Mouse (Mus musculus): ENCODE measurements around the gene Lpp. TPM values are rescaled to one million over a fixed set of nuclear protein-coding genes. Genes with fewer than 3 reads are reported as not detected.

The Lpp gene
- total and polyA plus RNA-seq, 3 experiments, result 0.64 to 1.2 (median 0.68) TPM

GRCm38 (mm10) chr16:24451123-24451522 is 57.8 kb downstream of the Lpp start:
- no peaks in the 10 kb centered on the region for H3K9me3 ChIP-seq (replicated peaks; ENCODE audit: low read length)
- no peaks in the 10 kb centered on the region for H3K27me3 ChIP-seq (replicated peaks)
- in situ Hi-C loops (cut with MboI; ENCODE audit: low pct_ligation_motif_present, low pct_unique_long_range_greater_than_20kb, low sequenced_read_pairs), result no loop called here
- peaks cover 3 to 22% of the 10 kb centered on the region in 2 experiments for H3K4me1 ChIP-seq (ENCODE audit: control insufficient read depth in 1 of 2, insufficient read depth in 2 of 2)
- H3K4me3 ChIP-seq (replicated peaks in 1 of 3; ENCODE audit: low read depth in 2 of 3, low read length in 2 of 3, poor library complexity in 1 of 3), result no peak overlapping the region
- no peak overlapping the region for H3K4me2 ChIP-seq (ENCODE audit: insufficient read depth, low read depth, poor library complexity, severe bottlenecking)
- peaks cover 0 to 2% of the 10 kb centered on the region in 2 experiments for H3K36me3 ChIP-seq (replicated peaks in 1 of 2; ENCODE audit: control insufficient read depth in 1 of 2, insufficient read depth in 1 of 2, low read length in 1 of 2)
- dilution Hi-C loops (cut with MboI; ENCODE audit: extremely low pct_ligation_motif_present, extremely low pct_unique_long_range_greater_than_20kb, low sequenced_read_pairs), result no loop called here
- H3K9ac ChIP-seq (ENCODE audit: insufficient read depth, low read depth), result no peak overlapping the region
- no peak for DNase-seq (ENCODE audit: extremely low read depth)
- no peaks in the 10 kb centered on the region for H3K79me2 ChIP-seq (replicated peaks; ENCODE audit: control insufficient read depth, extremely low read depth, insufficient read depth, poor library complexity, severe bottlenecking)
- TF ChIP-seq SIN3A (IDR thresholded peaks at IDR 0.05; ENCODE audit: low read length), result no peak
- no peak for TF ChIP-seq PAX5 (IDR thresholded peaks at IDR 0.05; ENCODE audit: low read length)
- no peak for TF ChIP-seq MAX (IDR thresholded peaks at IDR 0.05; ENCODE audit: low read length)
- TF ChIP-seq KAT2A (IDR thresholded peaks at IDR 0.05; ENCODE audit: insufficient replicate concordance, low read length), result no peak
- TF ChIP-seq NRF1 (IDR thresholded peaks at IDR 0.05; ENCODE audit: low read depth, low read length), result no peak
- TF ChIP-seq BHLHE40 (IDR thresholded peaks at IDR 0.05; ENCODE audit: low read depth, low read length), result no peak
- no peak for TF ChIP-seq ZKSCAN1 (IDR thresholded peaks at IDR 0.05; ENCODE audit: borderline replicate concordance, low read depth, low read length)
- TF ChIP-seq IRF4 (IDR thresholded peaks at IDR 0.05; ENCODE audit: low read depth, low read length), result no peak
- no peak for TF ChIP-seq CTCF (conservative IDR thresholded peaks at IDR 0.05 in 1 of 2, IDR thresholded peaks at IDR 0.05 in 1 of 2; ENCODE audit: low read depth in 2 of 2, low read length in 2 of 2)
- TF ChIP-seq NELFE (IDR thresholded peaks at IDR 0.05; ENCODE audit: low read depth, low read length), result no peak
- no peak for TF ChIP-seq ZC3H11A (IDR thresholded peaks at IDR 0.05; ENCODE audit: low read depth, low read length)
- TF ChIP-seq RAD21 (IDR thresholded peaks at IDR 0.05; ENCODE audit: low read depth, low read length), result no peak
- TF ChIP-seq CHD2 (IDR thresholded peaks at IDR 0.05; ENCODE audit: low read length), result no peak
- no peak for TF ChIP-seq POLR2A (IDR thresholded peaks at IDR 0.05; ENCODE audit: low read depth, low read length)
- no peak for TF ChIP-seq E2F4 (IDR thresholded peaks at IDR 0.05; ENCODE audit: insufficient replicate concordance, low read depth, low read length)
- H3K27ac ChIP-seq (ENCODE audit: insufficient read depth, low read depth), result no peak overlapping the region

GRCm38 (mm10) chr16:24453536-24453935 is 60.2 kb downstream of the Lpp start:
- Histone ChIP-seq H3K36me3 (replicated peaks in 1 of 2; ENCODE audit: control insufficient read depth in 1 of 2, insufficient read depth in 1 of 2, low read length in 1 of 2) (no peaks in the 10 kb centered on the region), H3K4me1 (ENCODE audit: control insufficient read depth in 1 of 2, insufficient read depth in 2 of 2) (peaks cover 0 to 2% of the 10 kb centered on the region in 2 experiments; a peak in 2 of 4 replicates), H3K4me2 (ENCODE audit: insufficient read depth, low read depth, poor library complexity, severe bottlenecking) (no peak overlapping the region), H3K27ac (ENCODE audit: insufficient read depth, low read depth) (no peak overlapping the region), H3K4me3 (replicated peaks in 1 of 3; ENCODE audit: low read depth in 2 of 3, low read length in 2 of 3, poor library complexity in 1 of 3) (no peak overlapping the region), H3K27me3 (replicated peaks) (no peaks in the 10 kb centered on the region), H3K9me3 (replicated peaks; ENCODE audit: low read length) (no peaks in the 10 kb centered on the region), H3K9ac (ENCODE audit: insufficient read depth, low read depth) (no peak overlapping the region), H3K79me2 (replicated peaks; ENCODE audit: control insufficient read depth, extremely low read depth, insufficient read depth, poor library complexity, severe bottlenecking) (no peaks in the 10 kb centered on the region)
- TF ChIP-seq MAX (IDR thresholded peaks at IDR 0.05; ENCODE audit: low read length) (no peak), CHD2 (IDR thresholded peaks at IDR 0.05; ENCODE audit: low read length) (no peak), NELFE (IDR thresholded peaks at IDR 0.05; ENCODE audit: low read depth, low read length) (no peak), E2F4 (IDR thresholded peaks at IDR 0.05; ENCODE audit: insufficient replicate concordance, low read depth, low read length) (no peak), KAT2A (IDR thresholded peaks at IDR 0.05; ENCODE audit: insufficient replicate concordance, low read length) (no peak), BHLHE40 (IDR thresholded peaks at IDR 0.05; ENCODE audit: low read depth, low read length) (no peak)
- dilution Hi-C loops (cut with MboI; ENCODE audit: extremely low pct_ligation_motif_present, extremely low pct_unique_long_range_greater_than_20kb, low sequenced_read_pairs), result no loop called here
- in situ Hi-C loops (cut with MboI; ENCODE audit: low pct_ligation_motif_present, low pct_unique_long_range_greater_than_20kb, low sequenced_read_pairs), result no loop called here
- no peak for DNase-seq (ENCODE audit: extremely low read depth)

Data from CH12.LX (cell line).